Mouse (Mus musculus): ENCODE data around the gene Fbxo44. TPM values are rescaled to one million over a fixed set of nuclear protein-coding genes. Genes with fewer than 3 reads are reported as not detected.
"Not testable (repeated sequence)": the region's sequence is repeated elsewhere in the genome, so short reads cannot be mapped to it uniquely, and the experiment has no call there.

Gene Fbxo44
- polyA plus RNA-seq (2015; fragmentation: Nextera tagmentation; extraction: Ambion mirVana) = 12.1 and 13.4 TPM in 2 replicates

- peak within 1 kb of the TSS; percentile 94 for H3K4me2 ChIP-seq
- no peaks in the 10 kb centered on the region for H3K9me3 ChIP-seq
- peak within 1 kb of the TSS; percentile 48 for H3K4me3 ChIP-seq
- H3K27ac ChIP-seq = peak within 1 kb of the TSS; percentile 20
- H3K9ac ChIP-seq = peak within 1 kb of the TSS; percentile 49
- H3K4me1 ChIP-seq = peaks cover 33% of the 10 kb centered on the region
- peaks cover 72% of the 10 kb centered on the region for H3K27me3 ChIP-seq
- H3K36me3 ChIP-seq = no peaks in the 10 kb centered on the region
- 1% methylated on average over 43 of the region's 43 CpGs for whole genome bisulfite sequencing
- peak; percentile 64 for ATAC-seq (ENCODE audit: borderline replicate concordance, extremely low read depth, low FRiP score, low TSS enrichment)
These were observed at the start of gene Fbxo44, which contains the start of gene Fbxo2 for GRCm38 (mm10) chr4:148160436-148161390. Gene Fbxo44, minus strand, starts transcription at chr4:148160482. Gene Fbxo2, plus strand, starts transcription at chr4:148160621.

- Histone ChIP-seq H3K4me3 (no peak overlapping the region), H3K36me3 (no peaks in the 10 kb centered on the region), H3K27ac (no peak overlapping the region), H3K4me1 (no peaks in the 10 kb centered on the region), H3K27me3 (no peaks in the 10 kb centered on the region), H3K9me3 (no peaks in the 10 kb centered on the region), H3K4me2 (no peak overlapping the region), H3K9ac (no peak overlapping the region)
- no peak for ATAC-seq (ENCODE audit: borderline replicate concordance, extremely low read depth, low FRiP score, low TSS enrichment)
- WGBS = 40% methylated on average over 6 of the region's 6 CpGs
These were observed 44.6 kb upstream of the Fbxo44 start for GRCm38 (mm10) chr4:148204873-148205232.

DNA sequence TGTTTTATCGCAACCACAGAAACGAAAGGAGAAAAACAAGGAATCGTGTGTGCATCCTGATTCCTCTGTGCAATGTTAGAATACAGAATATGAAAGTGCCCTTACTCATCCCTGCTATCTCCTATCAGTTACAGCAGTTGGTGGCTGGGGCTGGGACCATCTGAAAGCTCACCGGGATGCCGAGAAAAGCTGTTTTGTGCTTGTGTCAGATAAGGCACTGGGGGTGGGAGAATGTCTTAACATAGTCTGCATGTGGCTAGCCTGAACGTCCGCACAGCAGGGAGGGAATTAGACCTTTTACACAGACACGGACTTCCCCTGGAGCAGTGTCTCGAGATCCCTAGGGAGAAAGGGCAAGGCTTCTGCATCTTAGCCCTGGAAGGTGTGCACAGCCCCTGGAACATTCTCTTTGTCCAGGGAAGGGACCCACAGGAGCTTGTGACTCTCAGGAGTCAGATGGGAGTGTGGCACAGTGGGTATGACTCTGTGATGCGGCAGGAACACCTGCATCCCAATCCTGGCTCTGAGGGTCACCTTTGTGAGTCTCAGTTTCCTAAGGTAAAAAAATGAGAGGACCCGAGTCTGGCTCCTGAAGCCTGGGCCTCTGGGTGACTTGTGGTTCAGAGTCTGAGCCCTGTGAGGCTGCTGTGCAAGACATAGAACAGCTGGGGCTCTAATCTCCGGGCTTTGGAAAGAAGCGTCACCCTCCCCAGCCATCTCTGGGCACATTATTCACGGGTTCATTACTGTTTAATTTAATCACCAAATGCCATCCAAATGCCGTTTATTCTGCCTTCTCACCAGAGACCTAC is 44.0 kb upstream of the Fbxo44 start:
- no peaks in the 10 kb centered on the region for H3K4me1 ChIP-seq
- H3K9ac ChIP-seq = no peak overlapping the region
- no peaks in the 10 kb centered on the region for H3K9me3 ChIP-seq
- H3K27me3 ChIP-seq = no peaks in the 10 kb centered on the region
- no peak overlapping the region for H3K4me2 ChIP-seq
- no peak overlapping the region for H3K4me3 ChIP-seq
- H3K36me3 ChIP-seq = no peaks in the 10 kb centered on the region
- 46% methylated on average over 15 of the region's 15 CpGs for WGBS
- ATAC-seq (ENCODE audit: borderline replicate concordance, extremely low read depth, low FRiP score, low TSS enrichment) = no peak
- no peak overlapping the region for H3K27ac ChIP-seq

DNA sequence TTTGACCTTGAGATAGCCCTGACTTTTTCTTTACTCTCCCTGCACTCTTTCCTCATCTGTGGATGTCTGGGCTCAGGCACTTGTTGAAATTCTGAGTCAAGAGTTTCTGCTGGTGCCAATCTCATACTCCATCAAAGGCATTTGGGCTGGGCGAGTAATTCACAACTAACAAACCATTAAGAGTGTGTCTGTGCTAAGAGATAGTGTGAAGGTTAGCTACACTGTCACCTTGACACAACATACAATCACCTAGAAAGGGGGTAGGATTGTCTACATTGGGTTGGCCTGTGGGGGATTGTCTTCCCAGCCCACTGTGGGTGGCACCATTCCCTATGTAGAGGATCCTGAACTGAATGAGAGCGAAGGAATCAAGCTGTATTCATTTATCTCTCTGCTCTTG is 43.3 kb upstream of the Fbxo44 start:
- Histone ChIP-seq H3K36me3 (no peaks in the 10 kb centered on the region), H3K4me2 (no peak overlapping the region), H3K4me1 (no peaks in the 10 kb centered on the region), H3K4me3 (no peak overlapping the region), H3K27me3 (no peaks in the 10 kb centered on the region), H3K9me3 (no peaks in the 10 kb centered on the region), H3K9ac (no peak overlapping the region), H3K27ac (no peak overlapping the region)
- no peak for ATAC-seq (ENCODE audit: borderline replicate concordance, extremely low read depth, low FRiP score, low TSS enrichment)
- WGBS = 72% methylated on average over 2 of the region's 2 CpGs

DNA sequence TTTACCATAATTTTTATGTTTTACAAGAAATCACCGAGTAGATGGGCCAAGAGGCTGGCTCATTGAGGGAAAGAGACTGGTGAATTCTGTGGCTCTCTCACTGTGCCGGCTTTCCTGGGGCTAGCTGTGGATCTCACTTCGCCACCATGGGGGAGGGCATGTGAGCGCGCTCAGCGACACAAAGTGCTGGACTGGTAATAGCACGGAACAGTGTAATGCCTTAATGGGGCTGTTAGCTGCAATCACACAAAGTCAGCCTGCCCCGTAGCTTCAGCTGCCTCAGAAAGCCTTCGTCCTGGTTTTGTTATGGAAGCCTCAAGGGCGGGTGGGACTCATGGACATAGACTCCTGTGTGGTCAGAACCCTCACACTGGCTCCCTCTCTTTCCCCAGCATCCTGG is 38.4 kb upstream of the Fbxo44 start:
- no peak for ATAC-seq (ENCODE audit: borderline replicate concordance, extremely low read depth, low FRiP score, low TSS enrichment)
- Histone ChIP-seq H3K27me3 (no peaks in the 10 kb centered on the region), H3K36me3 (no peaks in the 10 kb centered on the region), H3K4me1 (no peaks in the 10 kb centered on the region), H3K9me3 (no peaks in the 10 kb centered on the region), H3K4me2 (no peak overlapping the region), H3K9ac (no peak overlapping the region), H3K4me3 (no peak overlapping the region), H3K27ac (no peak overlapping the region)
- 58% methylated on average over 10 of the region's 10 CpGs for WGBS

DNA sequence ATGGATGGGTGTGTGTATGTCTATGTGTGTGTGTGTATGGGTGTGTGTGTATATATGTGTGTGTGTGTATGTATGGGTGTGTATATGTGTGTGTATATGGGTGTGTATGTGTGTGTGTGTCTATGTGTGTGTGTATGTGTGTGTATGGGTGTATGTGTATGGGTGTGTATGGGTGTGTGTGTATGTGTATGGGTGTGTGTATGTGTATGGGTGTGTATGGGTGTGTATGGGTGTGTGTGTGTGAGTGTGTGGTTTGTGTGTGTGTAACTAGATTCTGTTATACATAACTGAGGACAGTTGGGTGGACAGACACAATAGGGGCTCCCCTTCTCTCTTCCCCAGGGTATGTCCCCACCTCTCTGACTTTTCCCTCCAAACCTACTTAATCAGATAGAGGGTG is 34.1 kb upstream of the Fbxo44 start:
- Histone ChIP-seq H3K27me3 (no peaks in the 10 kb centered on the region), H3K27ac (no peak overlapping the region)

GRCm38 (mm10) chr4:148192707-148193245 is 32.5 kb upstream of the Fbxo44 start:
- no peak overlapping the region for H3K4me2 ChIP-seq
- WGBS = 25% methylated on average over 11 of the region's 11 CpGs
- no peaks in the 10 kb centered on the region for H3K36me3 ChIP-seq
- no peak overlapping the region for H3K4me3 ChIP-seq
- no peaks in the 10 kb centered on the region for H3K27me3 ChIP-seq
- ATAC-seq (ENCODE audit: borderline replicate concordance, extremely low read depth, low FRiP score, low TSS enrichment) = no peak
- no peaks in the 10 kb centered on the region for H3K4me1 ChIP-seq
- H3K9ac ChIP-seq = no peak overlapping the region
- no peaks in the 10 kb centered on the region for H3K9me3 ChIP-seq
- no peak overlapping the region for H3K27ac ChIP-seq

More for the DNA sequence above, 34.1 kb upstream of the Fbxo44 start:
- Histone ChIP-seq H3K4me1 (no peaks in the 10 kb centered on the region), H3K4me2 (no peak overlapping the region), H3K36me3 (no peaks in the 10 kb centered on the region), H3K9ac (no peak overlapping the region), H3K4me3 (no peak overlapping the region), H3K9me3 (no peaks in the 10 kb centered on the region)
- ATAC-seq (ENCODE audit: borderline replicate concordance, extremely low read depth, low FRiP score, low TSS enrichment) = no peak; the same call in 1 of the 2 replicates

- H3K9me3 ChIP-seq; H3K27me3 ChIP-seq; H3K27ac ChIP-seq; H3K4me1 ChIP-seq; H3K4me2 ChIP-seq; H3K9ac ChIP-seq; H3K4me3 ChIP-seq; ATAC-seq (ENCODE audit: borderline replicate concordance, extremely low read depth, low FRiP score, low TSS enrichment); H3K36me3 ChIP-seq: not testable (repeated sequence)
- WGBS = 88% methylated on average over 1 of the region's 1 CpGs
These were observed 28.5 kb upstream of the Fbxo44 start for GRCm38 (mm10) chr4:148188767-148189166.

DNA sequence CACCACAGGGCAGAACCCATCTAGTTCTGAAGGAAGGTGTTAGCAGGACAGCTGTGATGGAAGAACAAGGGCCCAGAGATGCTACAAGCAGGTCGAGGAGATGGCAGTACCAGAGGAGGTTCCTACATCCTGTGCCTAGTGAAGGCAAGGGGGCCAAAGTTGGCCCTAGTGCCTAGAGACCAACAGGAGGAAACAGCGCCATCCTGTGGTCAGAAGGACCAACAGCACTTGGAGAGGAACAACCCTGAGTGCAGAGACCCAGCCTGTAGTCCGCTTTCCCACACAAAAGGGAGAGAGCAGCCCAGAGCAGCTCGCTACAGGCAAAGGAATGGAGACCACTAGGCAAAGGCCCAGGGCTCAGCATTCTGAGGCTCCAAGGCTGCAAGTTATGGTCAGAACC is 25.5 kb upstream of the Fbxo44 start:
- Histone ChIP-seq H3K36me3 (no peaks in the 10 kb centered on the region), H3K9ac (no peak overlapping the region), H3K4me3 (no peak overlapping the region), H3K9me3 (no peaks in the 10 kb centered on the region), H3K27ac (no peak overlapping the region), H3K4me1 (no peaks in the 10 kb centered on the region), H3K27me3 (no peaks in the 10 kb centered on the region), H3K4me2 (no peak overlapping the region)
- ATAC-seq (ENCODE audit: borderline replicate concordance, extremely low read depth, low FRiP score, low TSS enrichment) = no peak
- WGBS = 63% methylated on average over 4 of the region's 4 CpGs

GRCm38 (mm10) chr4:148184564-148184963 is 24.3 kb upstream of the Fbxo44 start:
- Histone ChIP-seq H3K4me3 (no peak overlapping the region), H3K9ac (no peak overlapping the region), H3K9me3 (no peaks in the 10 kb centered on the region), H3K27me3 (no peaks in the 10 kb centered on the region), H3K4me2 (no peak overlapping the region), H3K27ac (no peak overlapping the region), H3K36me3 (no peaks in the 10 kb centered on the region), H3K4me1 (no peaks in the 10 kb centered on the region)
- ATAC-seq (ENCODE audit: borderline replicate concordance, extremely low read depth, low FRiP score, low TSS enrichment) = no peak
- WGBS = 68% methylated on average over 9 of the region's 9 CpGs

GRCm38 (mm10) chr4:148182363-148182762 is 22.1 kb upstream of the Fbxo44 start:
- WGBS = 36% methylated on average over 8 of the region's 8 CpGs
- H3K9me3 ChIP-seq = no peaks in the 10 kb centered on the region
- H3K27ac ChIP-seq = no peak overlapping the region
- H3K36me3 ChIP-seq = no peaks in the 10 kb centered on the region
- no peaks in the 10 kb centered on the region for H3K4me1 ChIP-seq
- H3K27me3 ChIP-seq = peaks cover 9% of the 10 kb centered on the region; the same call in 1 of the 2 replicates
- no peak overlapping the region for H3K4me2 ChIP-seq
- H3K9ac ChIP-seq = no peak overlapping the region
- H3K4me3 ChIP-seq = no peak overlapping the region
- ATAC-seq (ENCODE audit: borderline replicate concordance, extremely low read depth, low FRiP score, low TSS enrichment) = no peak

DNA sequence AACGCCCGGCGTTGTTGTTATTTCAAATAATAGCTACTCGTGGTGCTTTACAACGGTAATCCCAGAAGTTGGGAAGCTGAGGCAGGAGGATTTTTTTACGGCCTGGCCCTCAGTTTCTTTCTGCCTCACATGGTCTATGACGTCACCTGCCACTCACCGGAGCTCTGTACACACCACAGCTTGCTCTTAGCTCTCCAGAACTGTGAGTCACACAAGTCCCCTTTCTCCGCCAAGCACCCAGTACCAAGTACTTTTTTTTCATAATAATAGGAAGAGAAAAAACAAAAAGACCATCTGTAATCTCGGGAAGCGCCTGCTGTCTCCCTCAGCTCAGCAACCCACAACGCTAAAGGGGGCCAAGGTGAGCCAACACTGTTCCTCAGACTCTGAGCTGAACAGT is 21.2 kb upstream of the Fbxo44 start:
- Histone ChIP-seq H3K9ac (no peak overlapping the region), H3K9me3 (no peaks in the 10 kb centered on the region), H3K27ac (no peak overlapping the region), H3K4me3 (no peak overlapping the region), H3K4me1 (no peaks in the 10 kb centered on the region), H3K27me3 (peaks cover 11% of the 10 kb centered on the region), H3K4me2 (no peak overlapping the region), H3K36me3 (no peaks in the 10 kb centered on the region)
- WGBS = 74% methylated on average over 12 of the region's 12 CpGs
- ATAC-seq (ENCODE audit: borderline replicate concordance, extremely low read depth, low FRiP score, low TSS enrichment) = no peak
